Mouse (Mus musculus): ENCODE measurements at regions not wholly inside any gene's neighbourhood (a gene's known extent, or its start where the extent isn't known, plus 50 kb on each side); places are given as distances from the start of the nearest gene placed in this dataset.
A peak's percentile ranks its signal among the peaks of the same experiment; 100 is the strongest.

DNA sequence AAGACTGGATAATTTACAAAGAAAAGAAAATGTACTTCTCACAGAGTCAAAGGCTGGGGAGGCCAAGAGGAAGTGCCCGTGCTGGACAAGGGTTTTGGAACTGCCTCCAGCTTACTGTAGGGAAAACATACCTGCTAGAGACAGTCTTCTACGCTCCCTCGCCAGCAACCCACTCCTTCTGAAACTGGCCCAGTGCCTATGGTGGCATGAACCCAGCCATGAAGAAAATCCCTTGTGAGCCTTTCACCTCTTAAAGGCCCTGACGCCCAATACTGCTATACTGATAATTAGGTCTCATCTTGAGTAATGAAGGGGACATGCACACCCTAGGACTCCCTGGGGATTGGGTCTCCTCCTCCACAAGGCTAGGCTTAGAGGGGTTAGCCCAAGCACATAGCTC is 76.6 kb upstream of the Syt6 start:
- intact Hi-C loops (cut with DNase I): no loop called here
- DNase-seq: no peak

DNA sequence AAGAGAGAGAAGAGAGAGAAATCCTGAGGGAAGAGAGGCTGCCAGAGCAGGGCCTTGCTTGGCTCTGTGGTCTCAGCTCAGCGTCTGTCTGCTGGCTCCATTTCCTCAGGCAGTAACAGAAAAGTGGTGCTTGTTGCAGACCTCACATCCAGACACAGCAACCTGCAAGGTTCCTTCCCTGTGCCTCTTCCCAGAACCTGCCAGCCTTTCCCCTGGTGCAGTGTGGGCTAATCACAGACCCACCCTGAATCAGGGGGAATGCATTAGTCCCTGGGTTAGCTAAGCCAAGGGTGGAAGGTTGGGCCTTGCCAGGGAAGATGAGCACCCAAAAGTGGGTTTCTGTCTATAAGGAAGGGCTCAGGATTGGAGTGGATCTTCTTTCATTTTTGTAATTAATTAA is 75.2 kb upstream of the Syt6 start:
- DNase-seq: no peak
- intact Hi-C loops (cut with DNase I): no loop called here

DNA sequence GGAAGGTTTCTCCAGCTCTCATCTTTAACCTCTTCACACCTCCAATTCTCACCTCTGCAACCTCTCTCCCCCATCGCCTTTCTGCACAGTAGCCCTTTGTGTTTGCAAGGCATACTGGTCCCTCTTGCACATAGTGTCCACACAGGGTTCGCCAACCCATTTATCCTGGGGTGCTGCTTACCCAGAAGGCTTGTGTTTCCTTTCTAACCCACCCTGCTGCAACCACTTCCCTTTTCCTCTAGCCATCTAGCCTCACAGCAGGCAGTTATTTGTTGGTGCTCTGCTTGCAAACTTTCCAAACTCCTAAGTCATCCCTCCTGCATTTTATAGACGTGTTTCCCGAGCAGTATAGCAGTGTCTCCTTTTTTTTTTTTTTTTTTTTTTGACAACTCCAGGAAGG is 74.7 kb upstream of the Syt6 start:
- no peak for DNase-seq
- intact Hi-C loops (cut with DNase I): no loop called here

DNA sequence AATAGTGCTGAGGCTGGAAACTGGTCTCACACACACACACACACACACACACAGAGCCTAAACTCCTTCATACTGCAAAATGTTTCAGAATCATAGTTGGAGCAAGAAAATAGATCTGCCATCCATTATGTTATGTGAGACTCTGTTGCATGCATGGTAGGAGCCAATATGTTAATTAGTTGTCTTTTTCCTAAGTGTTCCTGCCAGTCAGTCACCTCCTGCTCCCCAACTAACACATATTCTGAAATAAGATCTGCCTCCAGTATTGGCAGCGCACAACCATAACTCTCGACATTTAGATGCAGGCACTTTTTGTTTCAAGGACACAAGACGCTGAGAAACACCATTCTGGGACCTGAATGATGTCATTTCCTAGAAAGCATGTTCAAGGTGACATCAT is 70.9 kb upstream of the Syt6 start:
- DNase-seq: no peak

DNA sequence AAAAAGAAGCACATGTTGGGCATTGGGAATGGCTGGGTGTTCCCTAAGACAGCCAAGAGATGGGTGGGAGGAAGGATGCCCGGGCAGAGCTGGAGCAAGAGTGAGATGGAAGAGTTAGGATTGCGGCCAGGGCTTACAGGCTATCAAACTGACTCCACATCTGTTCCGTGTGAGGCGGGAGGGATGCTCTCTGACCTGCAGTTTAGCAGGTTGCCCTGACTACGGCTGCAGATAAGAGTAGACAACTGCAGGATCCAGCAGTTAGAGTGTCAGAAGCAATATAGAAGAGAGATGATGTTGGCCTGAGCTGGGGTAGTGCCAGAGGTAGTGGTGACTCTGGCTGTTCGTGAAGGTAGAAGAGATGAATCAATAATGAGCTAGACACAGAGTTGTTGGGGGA is 61.6 kb upstream of the Syt6 start:
- intact Hi-C loops (cut with DNase I): no loop called here

More for the DNA sequence above, 70.9 kb upstream of the Syt6 start:
- intact Hi-C loops (cut with DNase I): no loop called here

DNA sequence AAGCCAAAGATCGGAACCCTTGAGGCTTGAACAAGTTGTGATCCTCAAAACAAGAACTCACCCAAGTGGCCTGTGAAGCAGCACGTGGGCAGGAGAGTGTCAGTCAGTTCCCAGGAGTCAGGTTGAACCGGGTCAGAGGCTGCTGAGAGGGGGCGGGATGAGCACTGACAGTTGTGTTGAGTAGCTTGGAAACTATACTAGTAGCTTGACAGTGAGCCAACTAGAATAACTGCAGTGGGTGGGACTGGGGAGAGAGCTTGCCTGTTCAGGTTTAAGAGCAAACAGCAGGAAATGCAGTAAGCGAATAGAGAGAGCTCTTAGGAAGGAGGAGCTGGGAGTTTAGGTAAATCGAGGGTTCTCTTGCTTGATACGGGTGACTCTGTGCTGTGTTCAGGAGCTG is 61.0 kb upstream of the Syt6 start:
- intact Hi-C loops (cut with DNase I): no loop called here
- no peak for DNase-seq

More for the DNA sequence above, 61.6 kb upstream of the Syt6 start:
- no peak for DNase-seq

DNA sequence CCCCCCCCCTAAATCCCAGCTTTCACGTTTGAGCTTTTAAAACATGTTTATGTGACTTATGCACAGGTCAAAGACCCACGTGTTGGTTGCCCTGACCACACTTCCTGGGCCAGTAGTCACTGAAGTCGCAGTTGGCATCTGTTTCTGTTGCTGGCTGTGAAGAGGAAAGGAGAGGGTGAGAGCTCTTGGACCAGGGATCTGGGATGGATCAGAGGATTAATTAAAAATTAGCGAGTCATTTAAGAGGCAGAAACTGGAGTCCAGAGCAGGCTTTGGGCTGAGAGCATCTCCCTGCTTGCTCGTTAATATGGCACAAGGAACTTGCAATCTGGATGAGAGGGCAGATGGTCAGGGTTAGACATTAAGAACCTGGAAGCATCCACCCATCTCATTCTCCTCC is 59.1 kb upstream of the Syt6 start:
- intact Hi-C loops (cut with DNase I): no loop called here
- DNase-seq: no peak

DNA sequence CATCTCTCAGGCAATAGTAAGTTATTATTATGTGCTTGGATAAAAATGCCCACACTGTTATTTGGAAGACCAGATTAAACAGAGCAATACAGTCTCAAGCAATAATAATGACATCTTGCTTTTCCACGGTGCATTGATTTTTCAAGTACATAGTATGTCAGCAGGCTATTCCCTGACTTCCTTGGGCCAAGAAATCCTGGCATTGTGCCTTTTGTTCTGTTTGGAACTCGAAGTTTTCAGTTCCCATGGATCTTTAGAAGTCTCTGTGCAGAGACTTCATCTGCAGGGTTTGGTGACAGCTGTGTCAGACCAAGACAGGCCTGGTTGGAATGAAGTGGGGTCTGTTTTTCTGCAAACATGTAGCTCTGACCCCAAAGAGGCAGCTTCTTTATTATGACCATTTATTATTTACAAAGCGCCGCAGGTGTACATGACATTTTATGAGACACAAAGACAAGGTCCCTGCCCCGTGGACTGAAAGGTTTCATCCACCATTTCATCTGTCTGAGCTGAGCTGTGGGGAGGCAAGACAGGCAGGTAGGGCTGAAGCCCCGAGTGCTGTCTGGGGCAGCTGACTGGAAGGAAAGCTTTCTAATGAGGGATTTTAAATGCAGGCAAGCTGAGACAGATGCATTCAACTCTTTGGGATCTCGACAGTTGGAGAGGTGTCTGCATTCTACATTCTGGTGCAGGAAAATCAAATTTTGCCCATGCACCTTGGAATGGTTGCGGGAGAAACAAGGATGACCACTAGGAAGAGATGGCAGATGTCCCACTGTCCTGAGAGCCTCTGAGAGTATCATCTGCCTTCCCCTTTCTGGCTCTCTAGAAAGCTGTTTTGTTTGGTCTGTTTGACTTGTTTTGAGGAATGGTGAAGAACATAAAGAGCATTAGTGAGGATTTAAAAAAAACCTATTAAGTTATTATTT is 57.4 kb upstream of the Syt6 start:
- peak in 1 of 2 experiments; percentile 9 for DNase-seq
- intact Hi-C loops (cut with DNase I): no loop called here

DNA sequence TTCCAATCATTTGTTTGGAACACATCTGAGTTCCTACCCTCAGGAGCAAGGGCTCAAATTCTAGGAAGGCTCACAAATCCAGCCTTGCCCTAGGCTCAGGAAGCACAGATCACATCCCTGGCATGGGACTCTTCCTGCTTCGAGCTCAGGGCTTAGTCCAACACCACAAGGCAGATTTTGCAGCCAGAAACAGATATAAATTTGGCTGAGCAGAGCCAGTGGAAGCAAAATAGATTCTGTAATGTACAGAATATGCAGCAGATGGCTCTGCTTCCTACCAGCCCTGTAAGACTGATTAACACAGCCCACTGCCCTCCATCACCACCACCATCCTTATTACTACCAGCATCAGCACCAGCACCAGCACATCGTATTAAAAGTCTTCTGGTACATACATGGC is 56.4 kb upstream of the Syt6 start:
- DNase-seq: no peak
- intact Hi-C loops (cut with DNase I): no loop called here

All from heart, postnatal 14 days (tissue).